Mouse (Mus musculus): ENCODE results near the gene Rfx4. TPM values are rescaled to one million over a fixed set of nuclear protein-coding genes. Genes with fewer than 3 reads are reported as not detected.

Rfx4 gene
- polyA plus RNA-seq, 1 experiment from 2014 or later, result 21.8 TPM

- peaks cover 16% of the 10 kb centered on the region; the same call in 1 of the 2 replicates for H3K4me1 ChIP-seq (replicated peaks)
- WGBS, result 62% methylated on average over 12 of the region's 12 CpGs
- ATAC-seq (ENCODE audit: low read depth), result 0 out of 2 replicates have a peak, but pooled peaks have one; percentile 25
Observed at GRCm38 (mm10) chr10:84722711-84723110, 33.2 kb upstream of the Rfx4 start.

GRCm38 (mm10) chr10:84727005-84727404 lies 28.9 kb upstream of the Rfx4 start:
- Histone ChIP-seq H3K9ac (no peak overlapping the region), H3K4me1 (replicated peaks) (peaks cover 10% of the 10 kb centered on the region; the same call in 1 of the 2 replicates), H3K36me3 (peaks cover 32% of the 10 kb centered on the region), H3K9me3 (no peaks in the 10 kb centered on the region), H3K27ac (replicated peaks) (no peak overlapping the region), H3K4me2 (no peak overlapping the region), H3K4me3 (no peak overlapping the region), H3K27me3 (no peaks in the 10 kb centered on the region)
- WGBS, result 94% methylated on average over 12 of the region's 12 CpGs
- ATAC-seq (ENCODE audit: low read depth), result no peak

More at GRCm38 (mm10) chr10:84722711-84723110, 33.2 kb upstream of the Rfx4 start:
- Histone ChIP-seq H3K9ac (no peak overlapping the region), H3K36me3 (peaks cover 53% of the 10 kb centered on the region), H3K27ac (replicated peaks) (peak overlapping the region; percentile 40; the same call in 1 of the 2 replicates), H3K27me3 (no peaks in the 10 kb centered on the region), H3K4me3 (no peak overlapping the region), H3K9me3 (no peaks in the 10 kb centered on the region), H3K4me2 (no peak overlapping the region)

- no peak for ATAC-seq (ENCODE audit: low read depth)
- Histone ChIP-seq H3K27ac (replicated peaks) (no peak overlapping the region), H3K9ac (no peak overlapping the region), H3K27me3 (no peaks in the 10 kb centered on the region), H3K4me1 (replicated peaks) (peaks cover 4% of the 10 kb centered on the region; the same call in 1 of the 2 replicates), H3K4me2 (no peak overlapping the region), H3K36me3 (peaks cover 27% of the 10 kb centered on the region), H3K4me3 (no peak overlapping the region), H3K9me3 (no peaks in the 10 kb centered on the region)
- 83% methylated on average over 4 of the region's 4 CpGs for WGBS
Observed at GRCm38 (mm10) chr10:84727760-84728159, 28.1 kb upstream of the Rfx4 start.

- H3K4me3 ChIP-seq, result no peak overlapping the region
- H3K36me3 ChIP-seq, result peaks cover 25% of the 10 kb centered on the region
- no peak for ATAC-seq (ENCODE audit: low read depth)
- no peak overlapping the region for H3K27ac ChIP-seq (replicated peaks)
- H3K4me1 ChIP-seq (replicated peaks), result no peaks in the 10 kb centered on the region; the same call in 1 of the 2 replicates
- H3K27me3 ChIP-seq, result no peaks in the 10 kb centered on the region
- no peaks in the 10 kb centered on the region for H3K9me3 ChIP-seq
- 86% methylated on average over 3 of the region's 3 CpGs for WGBS
- no peak overlapping the region for H3K4me2 ChIP-seq
- H3K9ac ChIP-seq, result no peak overlapping the region
Observed at GRCm38 (mm10) chr10:84730078-84730477, 25.8 kb upstream of the Rfx4 start.

GRCm38 (mm10) chr10:84730956-84731355 lies 24.9 kb upstream of the Rfx4 start:
- H3K4me2 ChIP-seq, result no peak overlapping the region
- H3K4me3 ChIP-seq, result no peak overlapping the region
- no peaks in the 10 kb centered on the region for H3K27me3 ChIP-seq
- no peaks in the 10 kb centered on the region; the same call in 1 of the 2 replicates for H3K4me1 ChIP-seq (replicated peaks)
- H3K36me3 ChIP-seq, result peaks cover 16% of the 10 kb centered on the region
- 84% methylated on average over 9 of the region's 9 CpGs for WGBS
- H3K9ac ChIP-seq, result no peak overlapping the region
- no peaks in the 10 kb centered on the region for H3K9me3 ChIP-seq
- no peak for ATAC-seq (ENCODE audit: low read depth)
- no peak overlapping the region for H3K27ac ChIP-seq (replicated peaks)

GRCm38 (mm10) chr10:84733511-84733910 lies 22.4 kb upstream of the Rfx4 start:
- ATAC-seq (ENCODE audit: low read depth), result no peak
- no peak overlapping the region for H3K27ac ChIP-seq (replicated peaks)
- WGBS, result 61% methylated on average over 6 of the region's 6 CpGs
- H3K36me3 ChIP-seq, result no peaks in the 10 kb centered on the region
- no peaks in the 10 kb centered on the region; the same call in 1 of the 2 replicates for H3K4me1 ChIP-seq (replicated peaks)
- no peak overlapping the region for H3K4me3 ChIP-seq
- H3K9ac ChIP-seq, result no peak overlapping the region
- no peaks in the 10 kb centered on the region for H3K9me3 ChIP-seq
- no peaks in the 10 kb centered on the region for H3K27me3 ChIP-seq
- no peak overlapping the region for H3K4me2 ChIP-seq

- H3K4me1 ChIP-seq (replicated peaks), result peaks cover 54% of the 10 kb centered on the region
- peaks cover 70% of the 10 kb centered on the region for H3K27me3 ChIP-seq
- H3K4me2 ChIP-seq, result peak overlapping the region; percentile 77
- peak overlapping the region; percentile 73 for H3K9ac ChIP-seq
- peak overlapping the region; percentile 47 for H3K4me3 ChIP-seq
- no peaks in the 10 kb centered on the region for H3K36me3 ChIP-seq
- peak overlapping the region; percentile 91 for H3K27ac ChIP-seq (replicated peaks)
- H3K9me3 ChIP-seq, result no peaks in the 10 kb centered on the region
- ATAC-seq (ENCODE audit: low read depth), result peak; percentile 65
- WGBS, result 1% methylated on average over 66 of the region's 66 CpGs
Observed at GRCm38 (mm10) chr10:84754851-84755785, 744 bp upstream of the Rfx4 start.

GRCm38 (mm10) chr10:84756435-84757095 lies 703 bp downstream of the Rfx4 start:
- H3K4me1 ChIP-seq (replicated peaks), result peaks cover 62% of the 10 kb centered on the region
- peak overlapping the region; percentile 73 for H3K9ac ChIP-seq
- H3K36me3 ChIP-seq, result no peaks in the 10 kb centered on the region
- no peak for ATAC-seq (ENCODE audit: low read depth)
- H3K27me3 ChIP-seq, result peaks cover 77% of the 10 kb centered on the region
- peak overlapping the region; percentile 91 for H3K27ac ChIP-seq (replicated peaks)
- H3K9me3 ChIP-seq, result no peaks in the 10 kb centered on the region
- WGBS, result under 1% methylated on average over 42 of the region's 42 CpGs
- H3K4me3 ChIP-seq, result peak overlapping the region; percentile 47
- H3K4me2 ChIP-seq, result peak overlapping the region; percentile 77

- Histone ChIP-seq H3K36me3 (no peaks in the 10 kb centered on the region), H3K27ac (replicated peaks) (peak overlapping the region; percentile 91), H3K9ac (peak overlapping the region; percentile 73), H3K27me3 (peaks cover 76% of the 10 kb centered on the region), H3K4me2 (peak overlapping the region; percentile 77), H3K4me1 (replicated peaks) (peaks cover 71% of the 10 kb centered on the region), H3K4me3 (peak overlapping the region; percentile 47), H3K9me3 (no peaks in the 10 kb centered on the region)
- WGBS, result 3% methylated on average over 22 of the region's 22 CpGs
- no peak for ATAC-seq (ENCODE audit: low read depth)
Observed at GRCm38 (mm10) chr10:84757426-84758199, 1.8 kb downstream of the Rfx4 start.

GRCm38 (mm10) chr10:84758200-84758468 lies 2.3 kb downstream of the Rfx4 start:
- H3K27ac ChIP-seq (replicated peaks), result no peak overlapping the region
- peak overlapping the region; percentile 73 for H3K9ac ChIP-seq
- peaks cover 71% of the 10 kb centered on the region for H3K27me3 ChIP-seq
- ATAC-seq (ENCODE audit: low read depth), result no peak
- peak overlapping the region; percentile 77 for H3K4me2 ChIP-seq
- no peaks in the 10 kb centered on the region for H3K36me3 ChIP-seq
- 5% methylated on average over 5 of the region's 5 CpGs for WGBS
- H3K4me1 ChIP-seq (replicated peaks), result peaks cover 75% of the 10 kb centered on the region
- H3K9me3 ChIP-seq, result no peaks in the 10 kb centered on the region
- H3K4me3 ChIP-seq, result peak overlapping the region; percentile 47

- H3K9ac ChIP-seq, result peak overlapping the region; percentile 73
- H3K36me3 ChIP-seq, result no peaks in the 10 kb centered on the region
- peak overlapping the region; percentile 77 for H3K27ac ChIP-seq (replicated peaks)
- WGBS, result 1% methylated on average over 51 of the region's 51 CpGs
- H3K9me3 ChIP-seq, result no peaks in the 10 kb centered on the region
- H3K27me3 ChIP-seq, result peaks cover 67% of the 10 kb centered on the region
- ATAC-seq (ENCODE audit: low read depth), result no peak
- peak overlapping the region; percentile 47 for H3K4me3 ChIP-seq
- peaks cover 77% of the 10 kb centered on the region for H3K4me1 ChIP-seq (replicated peaks)
- H3K4me2 ChIP-seq, result peak overlapping the region; percentile 77
Observed at GRCm38 (mm10) chr10:84758483-84759431, 2.9 kb downstream of the Rfx4 start.
